Mouse (Mus musculus) CH12.LX (cell line): ENCODE results near the gene Bmf. TPM values are rescaled to one million over a fixed set of nuclear protein-coding genes. Genes with fewer than 3 reads are reported as not detected.
"Not testable (repeated sequence)": the region's sequence is repeated elsewhere in the genome, so short reads cannot be mapped to it uniquely, and the experiment has no call there.

Experiments
- DNase-seq: peaks from one replicate; pipeline ENCODE4 v3.0.0-alpha.2; 2013; ENCODE audit errors: extremely low read depth
- H3K27ac ChIP-seq: 2 replicates; pipeline ENCODE4 v1.5.1; 2012; ENCODE audit warnings: low read depth, mild to moderate bottlenecking, control low read depth, moderate library complexity; ENCODE audit not compliant: insufficient read depth
- H3K27me3 ChIP-seq: replicated peaks from 2 replicates; pipeline ENCODE3; 2012; ENCODE audit warnings: inconsistent platforms
- H3K36me3 ChIP-seq, 2 experiments: replicated peaks in 1 of 2; 2 replicates each; pipeline versions ENCODE3 to v1.6.1; 2012; ENCODE audit warnings: inconsistent platforms in 1 of 2, low read length in 1 of 2, mild to moderate bottlenecking in 1 of 2, mixed read lengths in 1 of 2, moderate library complexity in 1 of 2; ENCODE audit not compliant: control insufficient read depth in 1 of 2, insufficient read depth in 1 of 2
- H3K4me1 ChIP-seq, 2 experiments: 2 replicates each; pipeline ENCODE4 v1.6.1; 2012; ENCODE audit warnings: inconsistent platforms in 1 of 2, moderate library complexity in 1 of 2; ENCODE audit not compliant: insufficient read depth in 2 of 2, control insufficient read depth in 1 of 2
- H3K4me2 ChIP-seq: 2 replicates; pipeline ENCODE4 v1.6.1; 2012; ENCODE audit warnings: low read depth, mild to moderate bottlenecking, control low read depth; ENCODE audit not compliant: poor library complexity, insufficient read depth, severe bottlenecking
- H3K4me3 ChIP-seq, 3 experiments: fragments of 150-350 bp in 1 of 3; sonication (generic) in 1 of 3; replicated peaks in 1 of 3; 2 replicates each; pipeline versions ENCODE3 to v1.5.1; 2011 to 2012; ENCODE audit warnings: low read depth in 2 of 3, low read length in 2 of 3, mild to moderate bottlenecking in 2 of 3, moderate library complexity in 2 of 3, control low read depth in 1 of 3, improper control_type of control experiment in 1 of 3, inconsistent platforms in 1 of 3, mixed read lengths in 1 of 3; ENCODE audit not compliant: poor library complexity in 1 of 3
- H3K79me2 ChIP-seq: replicated peaks from 2 replicates; pipeline ENCODE4 v1.6.1; 2012; ENCODE audit warnings: mild to moderate bottlenecking, moderate library complexity; ENCODE audit not compliant: control insufficient read depth, poor library complexity, insufficient read depth, severe bottlenecking; ENCODE audit errors: extremely low read depth
- H3K9ac ChIP-seq: 2 replicates; pipeline ENCODE4 v1.6.1; 2012; ENCODE audit warnings: low read depth, mild to moderate bottlenecking, control low read depth, moderate library complexity; ENCODE audit not compliant: insufficient read depth
- H3K9me3 ChIP-seq: replicated peaks from 2 replicates; pipeline ENCODE3; 2012; ENCODE audit warnings: low read length, inconsistent platforms, mixed read lengths
- BHLHE40 ChIP-seq: IDR thresholded peaks from 2 replicates; pipeline ENCODE4 v1.6.1; 2011; ENCODE audit warnings: mild to moderate bottlenecking, low read depth, low read length, improper control_type of control experiment
- CHD2 ChIP-seq: IDR thresholded peaks from 2 replicates; pipeline ENCODE4 v1.6.1; 2011; ENCODE audit warnings: low read length, improper control_type of control experiment
- ELF1 ChIP-seq: IDR thresholded peaks from 2 replicates; pipeline ENCODE4 v1.6.1; 2014; ENCODE audit warnings: low read depth, mild to moderate bottlenecking, inconsistent platforms, low read length, improper control_type of control experiment
- EP300 ChIP-seq: IDR thresholded peaks from 2 replicates; pipeline ENCODE4 v1.6.1; 2011; ENCODE audit warnings: low read length, improper control_type of control experiment
- ETS1 ChIP-seq: conservative IDR thresholded peaks from 2 replicates; pipeline ENCODE4 v1.6.1; 2012; ENCODE audit warnings: low read depth, mild to moderate bottlenecking, inconsistent platforms, low read length, improper control_type of control experiment, moderate library complexity
- HCFC1 ChIP-seq: IDR thresholded peaks from 2 replicates; pipeline ENCODE4 v1.6.1; 2012; ENCODE audit warnings: low read depth, mild to moderate bottlenecking, inconsistent platforms, low read length, improper control_type of control experiment
- IRF4 ChIP-seq: IDR thresholded peaks from 2 replicates; pipeline ENCODE4 v1.6.1; 2014; ENCODE audit warnings: low read depth, mild to moderate bottlenecking, inconsistent platforms, low read length, improper control_type of control experiment
- JUN ChIP-seq: IDR thresholded peaks from 2 replicates; pipeline ENCODE4 v1.6.1; 2011; ENCODE audit warnings: low read depth, mild to moderate bottlenecking, low read length, improper control_type of control experiment, moderate library complexity; ENCODE audit not compliant: insufficient read depth
- JUND ChIP-seq: conservative IDR thresholded peaks from 2 replicates; pipeline ENCODE4 v1.6.1; 2011; ENCODE audit warnings: low read depth, low read length, improper control_type of control experiment
- KAT2A ChIP-seq: IDR thresholded peaks from 2 replicates; pipeline ENCODE4 v1.6.1; 2012; ENCODE audit warnings: low read length, improper control_type of control experiment, inconsistent platforms; ENCODE audit not compliant: insufficient replicate concordance
- MAX ChIP-seq: IDR thresholded peaks from 2 replicates; pipeline ENCODE4 v1.6.1; 2011; ENCODE audit warnings: low read length, improper control_type of control experiment
- MAZ ChIP-seq: IDR thresholded peaks from 2 replicates; pipeline ENCODE4 v1.6.1; 2012; ENCODE audit warnings: low read depth, mild to moderate bottlenecking, inconsistent platforms, low read length, improper control_type of control experiment, moderate library complexity
- MEF2A ChIP-seq: IDR thresholded peaks from 2 replicates; pipeline ENCODE4 v1.6.1; 2014; ENCODE audit warnings: low read depth, mild to moderate bottlenecking, inconsistent platforms, low read length, improper control_type of control experiment, borderline replicate concordance
- MXI1 ChIP-seq: IDR thresholded peaks from 2 replicates; pipeline ENCODE4 v1.6.1; 2011; ENCODE audit warnings: mild to moderate bottlenecking, low read depth, low read length, improper control_type of control experiment
- MYC ChIP-seq: IDR thresholded peaks from 2 replicates; pipeline ENCODE4 v1.6.1; 2011; ENCODE audit warnings: low read depth, mild to moderate bottlenecking, improper control_type of control experiment, low read length
- NELFE ChIP-seq: IDR thresholded peaks from 2 replicates; pipeline ENCODE4 v1.6.1; 2011; ENCODE audit warnings: low read depth, low read length, improper control_type of control experiment
- NRF1 ChIP-seq: IDR thresholded peaks from 2 replicates; pipeline ENCODE4 v1.6.1; 2014; ENCODE audit warnings: low read depth, mild to moderate bottlenecking, inconsistent platforms, low read length, improper control_type of control experiment, moderate library complexity
- POLR2A ChIP-seq: IDR thresholded peaks from 2 replicates; pipeline ENCODE4 v1.6.1; 2011; ENCODE audit warnings: low read depth, mild to moderate bottlenecking, improper control_type of control experiment, low read length
- SIN3A ChIP-seq: IDR thresholded peaks from 2 replicates; pipeline ENCODE4 v1.6.1; 2012; ENCODE audit warnings: low read length, improper control_type of control experiment, inconsistent platforms
- TCF12 ChIP-seq: IDR thresholded peaks from 2 replicates; pipeline ENCODE4 v1.6.1; 2014; ENCODE audit warnings: low read depth, mild to moderate bottlenecking, inconsistent platforms, low read length, improper control_type of control experiment
- ZMIZ1 ChIP-seq: IDR thresholded peaks from 2 replicates; pipeline ENCODE4 v1.6.1; 2012; ENCODE audit warnings: low read depth, mild to moderate bottlenecking, inconsistent platforms, low read length, improper control_type of control experiment
- dilution Hi-C: fragments of 300-500 bp; cut with MboI; formaldehyde crosslinking; loops from 2 replicates; pipeline ENCODE4 v1.14.3; 2020; ENCODE audit warnings: low sequenced_read_pairs; ENCODE audit not compliant: extremely low pct_unique_long_range_greater_than_20kb, extremely low pct_ligation_motif_present
- in situ Hi-C: fragments of 300-500 bp; cut with MboI; formaldehyde crosslinking; loops from 3 replicates; pipeline ENCODE4 v1.14.3; 2019; ENCODE audit warnings: low sequenced_read_pairs, low pct_ligation_motif_present, low pct_unique_long_range_greater_than_20kb, mixed read lengths
- polyA plus RNA-seq: library from polyadenylated mRNA; unstranded; fragments of >175 nt; gene quantifications from 2 replicates; pipeline ENCODE4 v1.2.1, GENCODE M21; 2012; ENCODE audit warnings: low read depth; ENCODE audit not compliant: insufficient read length
- total RNA-seq, 2 experiments: library from RNA; depleted of rRNA; stranded (reverse); fragments of 300-350 nt in 1 of 2; fragments of >200 nt in 1 of 2; gene quantifications; 2 replicates each; pipeline ENCODE4 v1.2.3; 2012 to 2014

The Bmf gene
- total and polyA plus RNA-seq, 3 experiments, result 1.4 to 5.6 (median 2.6) TPM

DNA sequence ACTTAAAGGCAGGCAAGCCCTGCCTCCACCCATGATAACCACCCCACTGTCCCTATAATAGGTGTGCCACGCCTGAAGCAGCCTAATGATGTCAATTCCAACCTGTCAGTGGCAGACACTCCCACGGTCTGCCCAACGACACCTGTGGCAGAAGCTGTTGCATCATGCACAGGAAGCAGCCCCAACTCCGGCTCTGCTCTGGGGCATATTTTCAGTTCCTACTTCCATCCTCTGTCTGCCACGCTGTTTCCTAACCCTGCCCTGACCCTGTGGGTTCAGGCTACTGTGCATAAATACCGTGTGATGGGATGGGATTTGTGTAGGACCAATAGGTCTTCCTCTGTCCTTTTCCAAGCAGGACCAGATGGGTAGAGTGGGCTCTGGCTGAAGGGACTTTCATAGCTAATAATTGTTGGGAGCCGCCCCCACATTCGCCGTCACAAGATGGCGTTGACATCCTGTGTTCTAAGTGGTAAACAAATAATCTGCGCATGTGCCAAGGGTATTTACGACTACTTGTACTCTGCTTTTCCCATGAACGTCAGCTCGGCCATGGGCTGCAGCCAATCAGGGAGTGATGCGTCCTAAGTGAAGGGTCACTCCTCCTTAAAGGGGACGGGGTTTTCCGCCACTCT is 5.0 kb upstream of the Bmf start:
- in situ Hi-C loops, result loop anchor here (5.0 kb wide), 1 partner anchor 43 kb away; the partner anchor contains the start of gene Bub1b
- dilution Hi-C loops, H3K79me2 ChIP-seq: not testable (repeated sequence)
- peak; percentile 89 for DNase-seq
- H3K9ac ChIP-seq, result peak overlapping the region; percentile 33
- H3K27ac ChIP-seq, result peak overlapping the region; percentile 73
- peaks cover 8 to 17% of the 10 kb centered on the region in 2 experiments for H3K36me3 ChIP-seq
- peak overlapping the region; percentile 79 for H3K4me2 ChIP-seq
- TF ChIP-seq MXI1 (peak; percentile 92), SIN3A (peak; percentile 95), KAT2A (peak; percentile 65; the same call in 1 of the 2 replicates), MAX (peak; percentile 95), ELF1 (peak; percentile 82), NELFE (peak; percentile 74; the same call in 1 of the 2 replicates), HCFC1 (peak; percentile 75), MAZ (0 out of 2 replicates have a peak, but pooled peaks have one; percentile 50), EP300 (peak; percentile 88), JUND (peak; percentile 69), CHD2 (peak; percentile 63), BHLHE40 (peak; percentile 72), ZMIZ1 (peak; percentile 16; the same call in 1 of the 2 replicates), TCF12 (peak; percentile 92), MEF2A (peak; percentile 77), NRF1 (peak; percentile 69), JUN (peak; percentile 56; the same call in 1 of the 2 replicates), MYC (peak; percentile 97), POLR2A (peak; percentile 61), ETS1 (peak; percentile 93), IRF4 (peak; percentile 96)
- TF ChIP-seq, all 38 proteins: peak for 21; not testable (repeated sequence) for 17
- Histone ChIP-seq H3K9me3 (peaks cover 17% of the 10 kb centered on the region), H3K4me1 (peaks cover 0 to 21% of the 10 kb centered on the region in 2 experiments; a peak in 2 of 4 replicates), H3K4me3 (peak overlapping the region; percentile 50 to 59 (median 52))
- H3K27me3 ChIP-seq, result not testable (repeated sequence)
